Mouse (Mus musculus) thymus, adult 2 months (tissue): ENCODE measurements around the gene Zic3. TPM values are rescaled to one million over a fixed set of nuclear protein-coding genes. Genes with fewer than 3 reads are reported as not detected.

Experiments used
- DNase-seq: peaks from one replicate; pipeline ENCODE4 v3.0.0; 2021
- H3K27ac ChIP-seq: fragments of 200-500 bp; 2 replicates; pipeline ENCODE4 v1.5.1; 2012; ENCODE audit warnings: low read length, control low read depth; ENCODE audit not compliant: control insufficient read depth, insufficient read depth
- H3K27me3 ChIP-seq: fragments of 200-500 bp; 2 replicates; pipeline ENCODE4 v1.6.1; 2012; ENCODE audit warnings: mild to moderate bottlenecking, low read length, moderate library complexity, mixed read lengths; ENCODE audit not compliant: control insufficient read depth, insufficient read depth
- H3K36me3 ChIP-seq: fragments of 200-500 bp; 2 replicates; pipeline ENCODE4 v1.6.1; 2012; ENCODE audit warnings: mild to moderate bottlenecking, low read length, moderate library complexity; ENCODE audit not compliant: control insufficient read depth, insufficient read depth
- H3K4me1 ChIP-seq: fragments of 200-500 bp; replicated peaks from 2 replicates; pipeline ENCODE4 v1.6.1; 2012; ENCODE audit warnings: low read length; ENCODE audit not compliant: control insufficient read depth, insufficient read depth
- H3K4me3 ChIP-seq: fragments of 200-500 bp; 2 replicates; pipeline ENCODE4 v1.5.1; 2012; ENCODE audit warnings: mild to moderate bottlenecking, low read length, control low read depth, moderate library complexity; ENCODE audit not compliant: control insufficient read depth, insufficient read depth
- CTCF ChIP-seq: fragments of 200-500 bp; IDR thresholded peaks from 2 replicates; pipeline ENCODE4 v1.5.1; 2012; ENCODE audit warnings: mild to moderate bottlenecking, control low read depth, low read length, moderate library complexity, borderline replicate concordance; ENCODE audit not compliant: control insufficient read depth, poor library complexity, insufficient read depth; ENCODE audit errors: extremely low read depth
- POLR2A ChIP-seq: fragments of 200-500 bp; IDR thresholded peaks from 2 replicates; pipeline ENCODE4 v1.6.1; 2012; ENCODE audit warnings: mild to moderate bottlenecking, low read length, control low read depth, moderate library complexity; ENCODE audit not compliant: control insufficient read depth, poor library complexity, insufficient read depth; ENCODE audit errors: extremely low read depth
- WGBS: fragments of 180-500 bp; shearing (Covaris S2); methylation state at CpG from one replicate; pipeline ENCODE4 v1.1.7; 2018; 5-methylcytosine and 5-hydroxymethylcytosine counted together
- polyA plus RNA-seq: library from polyadenylated mRNA; depleted of rRNA; stranded (reverse); fragments of >200 nt; gene quantifications from 2 replicates; pipeline ENCODE4 v1.2.3, GENCODE M21; 2012; rRNA removed

Zic3 gene
- not detected in 2 replicates for polyA plus RNA-seq

DNA sequence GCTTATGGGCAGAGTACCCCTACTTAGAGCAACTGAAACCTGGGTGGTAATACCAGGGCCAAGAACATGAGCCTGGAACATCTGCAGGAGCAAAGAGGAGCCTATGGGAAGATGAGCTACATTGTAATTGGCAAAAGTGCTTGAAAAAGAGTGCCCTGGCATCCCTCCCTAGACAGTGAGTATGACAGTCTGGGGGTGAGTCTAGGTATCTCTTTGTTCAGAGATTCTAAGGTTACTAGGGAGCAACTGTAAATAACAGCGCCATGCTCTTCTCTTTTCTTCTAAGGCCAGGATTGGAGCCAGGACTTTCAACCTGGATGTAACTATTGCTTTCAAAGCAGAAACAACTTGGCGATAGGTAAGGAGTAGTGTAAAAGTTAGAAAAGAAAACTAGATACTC, at the start of gene Zic3:
Gene Zic3 (plus strand): TSS at position 301 of the 400 bp plus-strand sequence.
- Histone ChIP-seq H3K36me3 (no peaks in the 10 kb centered on the region), H3K4me3 (no peak within 1 kb of the TSS), H3K4me1 (no peaks in the 10 kb centered on the region), H3K27me3 (no peaks in the 10 kb centered on the region), H3K27ac (no peak within 1 kb of the TSS)
- DNase-seq, result no peak
- no peak for TF ChIP-seq CTCF
- no peak for TF ChIP-seq POLR2A
- 96% methylated on average over 2 of the region's 2 CpGs for WGBS

DNA sequence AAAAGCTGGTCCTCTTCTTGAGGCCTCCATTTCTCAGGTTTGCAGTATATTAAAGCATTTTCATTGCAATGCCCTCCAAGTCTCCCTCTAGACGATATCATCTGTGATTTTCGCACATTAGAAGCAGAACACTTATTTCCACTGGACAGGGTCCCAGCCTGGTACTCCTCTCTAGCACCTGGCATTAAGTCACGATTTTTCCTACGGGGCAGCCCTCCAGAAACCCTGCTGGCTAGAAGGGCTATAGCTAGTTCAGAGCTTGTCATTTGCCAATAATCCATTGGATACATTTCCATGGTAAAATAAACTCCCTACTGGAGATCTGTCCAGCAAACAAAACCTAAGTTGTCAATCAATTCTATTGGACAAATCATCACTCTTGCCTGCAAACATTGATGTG, 40.1 kb upstream of the Zic3 start:
- Histone ChIP-seq H3K27ac (no peak overlapping the region), H3K27me3 (no peaks in the 10 kb centered on the region), H3K4me1 (no peaks in the 10 kb centered on the region), H3K4me3 (no peak overlapping the region), H3K36me3 (no peaks in the 10 kb centered on the region)
- 91% methylated on average over 4 of the region's 4 CpGs for WGBS
- TF ChIP-seq POLR2A, result no peak
- TF ChIP-seq CTCF, result no peak
- no peak for DNase-seq

DNA sequence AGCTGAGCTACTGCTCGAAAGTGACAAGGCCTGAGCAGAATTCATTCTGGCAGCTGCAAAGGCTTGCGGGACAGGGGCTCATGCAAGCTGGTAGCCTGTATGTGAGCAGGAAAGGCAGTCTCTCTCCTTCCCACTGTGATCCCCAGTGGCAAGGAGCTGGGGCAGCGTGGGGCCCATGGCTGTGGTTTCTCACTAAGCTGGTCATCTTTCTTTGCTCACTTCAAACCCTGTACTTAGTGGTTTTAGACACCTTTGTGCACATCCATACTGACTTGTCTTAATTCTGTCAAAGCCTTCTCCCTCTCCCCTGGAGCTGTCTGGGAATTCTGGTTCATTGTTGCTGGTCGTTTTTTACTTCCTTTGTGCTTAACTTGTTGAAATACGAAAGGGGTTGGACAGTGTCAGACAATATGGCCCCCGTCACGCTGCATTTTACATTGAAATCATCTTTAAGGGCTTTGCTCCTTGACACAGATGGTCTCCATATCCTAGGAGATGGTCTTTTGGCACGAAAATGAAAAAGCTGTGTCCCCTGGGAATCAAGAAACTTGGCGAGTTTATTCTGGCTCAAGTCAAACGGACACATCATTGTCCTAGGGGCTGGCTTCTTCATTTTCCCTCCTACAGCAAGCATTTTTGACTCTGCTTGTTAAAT, 34.9 kb upstream of the Zic3 start:
- WGBS, result 84% methylated on average over 10 of the region's 10 CpGs
- Histone ChIP-seq H3K4me1 (no peaks in the 10 kb centered on the region), H3K4me3 (no peak overlapping the region), H3K36me3 (no peaks in the 10 kb centered on the region), H3K27me3 (no peaks in the 10 kb centered on the region), H3K27ac (no peak overlapping the region)
- TF ChIP-seq CTCF, result no peak
- no peak for TF ChIP-seq POLR2A
- DNase-seq, result no peak

DNA sequence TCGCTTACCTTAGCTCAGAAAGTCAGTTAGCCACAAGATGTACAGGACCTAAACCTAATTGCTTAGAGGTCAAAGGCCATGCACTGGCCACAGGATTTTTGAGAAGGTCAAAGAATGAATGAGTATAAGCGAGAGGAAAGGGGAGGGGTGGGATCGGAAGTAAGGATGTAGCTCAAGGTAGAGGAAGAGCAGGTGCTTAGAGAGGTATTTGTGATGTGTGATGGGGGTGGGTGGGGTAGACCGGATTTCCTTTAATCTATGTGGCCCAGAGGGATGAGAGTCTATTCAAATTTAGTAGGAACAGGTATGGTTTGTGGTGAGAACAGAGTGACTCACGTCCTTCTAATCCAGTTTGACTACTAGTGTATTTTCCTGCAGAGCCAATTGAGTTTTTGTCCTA, 9.1 kb upstream of the Zic3 start:
- 64% methylated on average over 5 of the region's 5 CpGs for WGBS
- no peak overlapping the region for H3K4me3 ChIP-seq
- H3K27me3 ChIP-seq, result no peaks in the 10 kb centered on the region
- no peaks in the 10 kb centered on the region for H3K4me1 ChIP-seq
- DNase-seq, result no peak
- H3K27ac ChIP-seq, result no peak overlapping the region
- no peak for TF ChIP-seq CTCF
- no peak for TF ChIP-seq POLR2A
- H3K36me3 ChIP-seq, result no peaks in the 10 kb centered on the region

DNA sequence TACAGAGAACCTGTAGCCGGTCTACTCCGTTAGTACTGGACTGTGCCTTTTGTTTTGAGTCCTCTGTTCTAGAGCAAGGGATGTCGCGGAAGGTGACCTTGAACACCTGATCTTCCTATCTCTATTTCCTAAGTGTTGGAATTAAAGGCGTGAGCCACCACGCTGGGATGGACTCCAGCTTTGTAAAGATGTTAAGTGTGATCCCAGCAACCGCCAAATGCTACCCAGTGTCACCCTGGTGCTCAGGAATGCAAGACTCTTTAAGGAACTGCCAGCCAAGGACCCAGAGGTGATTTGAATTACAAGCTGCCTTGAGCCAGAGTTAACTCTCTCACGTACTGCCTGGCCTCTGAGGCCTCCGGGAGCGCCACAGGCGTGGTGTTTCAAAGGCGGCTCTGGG, 8.4 kb upstream of the Zic3 start:
- H3K27ac ChIP-seq, result no peak overlapping the region
- TF ChIP-seq CTCF, result no peak
- TF ChIP-seq POLR2A, result no peak
- no peaks in the 10 kb centered on the region for H3K36me3 ChIP-seq
- no peak overlapping the region for H3K4me3 ChIP-seq
- H3K27me3 ChIP-seq, result no peaks in the 10 kb centered on the region
- no peak for DNase-seq
- 32% methylated on average over 12 of the region's 12 CpGs for WGBS
- no peaks in the 10 kb centered on the region for H3K4me1 ChIP-seq

DNA sequence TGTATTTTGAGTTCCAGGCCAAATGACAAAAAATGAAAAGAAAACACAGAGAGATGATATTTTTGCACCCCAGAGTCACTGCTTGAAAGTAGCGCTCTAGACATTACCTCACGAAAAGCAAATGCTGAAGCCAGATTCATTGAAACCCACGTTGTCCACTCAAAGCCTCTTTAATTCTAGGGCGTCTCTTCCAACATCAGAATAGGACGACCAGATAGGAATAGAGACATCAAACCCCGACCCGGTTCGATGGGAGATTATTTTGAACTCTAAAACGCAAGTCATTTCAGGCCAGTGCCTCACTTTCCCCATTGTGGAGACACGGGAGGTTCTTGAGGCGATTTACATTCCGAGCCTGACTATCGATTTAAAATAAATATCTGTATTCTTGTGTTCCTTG, 7.7 kb upstream of the Zic3 start:
- no peaks in the 10 kb centered on the region for H3K27me3 ChIP-seq
- TF ChIP-seq CTCF, result no peak
- no peak for TF ChIP-seq POLR2A
- no peaks in the 10 kb centered on the region for H3K4me1 ChIP-seq
- H3K27ac ChIP-seq, result no peak overlapping the region
- no peak for DNase-seq
- no peak overlapping the region for H3K4me3 ChIP-seq
- H3K36me3 ChIP-seq, result no peaks in the 10 kb centered on the region
- 15% methylated on average over 13 of the region's 13 CpGs for WGBS
